Mouse (Mus musculus): Measurements from ENCODE around the gene Best3. TPM values are rescaled to one million over a fixed set of nuclear protein-coding genes. Genes with fewer than 3 reads are reported as not detected.

Gene Best3
- polyA plus RNA-seq, 1 experiment from 2014 or later = 0.13 TPM

GRCm38 (mm10) chr10:116995162-116995561, 9.0 kb downstream of the Best3 start:
- Histone ChIP-seq H3K4me3 (ENCODE audit: low read depth, low read length) (no peak overlapping the region), H3K9ac (ENCODE audit: low read depth, low read length) (no peak overlapping the region), H3K27ac (ENCODE audit: low read length) (no peak overlapping the region), H3K4me2 (ENCODE audit: low read length) (no peak overlapping the region), H3K4me1 (ENCODE audit: control insufficient read depth, insufficient read depth, low read length) (no peaks in the 10 kb centered on the region), H3K9me3 (replicated peaks; ENCODE audit: control insufficient read depth, low read length, poor library complexity, severe bottlenecking) (no peaks in the 10 kb centered on the region), H3K27me3 (ENCODE audit: control insufficient read depth, insufficient read depth, low read depth, low read length) (no peaks in the 10 kb centered on the region), H3K36me3 (ENCODE audit: control insufficient read depth, insufficient read depth, low read length) (no peaks in the 10 kb centered on the region)
- WGBS = 81% methylated on average over 5 of the region's 5 CpGs
- ATAC-seq = no peak

- no peak for ATAC-seq
- H3K4me3 ChIP-seq (ENCODE audit: low read depth, low read length) = no peak overlapping the region
- no peak overlapping the region for H3K27ac ChIP-seq (ENCODE audit: low read length)
- no peaks in the 10 kb centered on the region for H3K4me1 ChIP-seq (ENCODE audit: control insufficient read depth, insufficient read depth, low read length)
- whole genome bisulfite sequencing = 73% methylated on average over 6 of the region's 6 CpGs
- H3K4me2 ChIP-seq (ENCODE audit: low read length) = no peak overlapping the region
- H3K9me3 ChIP-seq (replicated peaks; ENCODE audit: control insufficient read depth, low read length, poor library complexity, severe bottlenecking) = no peaks in the 10 kb centered on the region
- H3K36me3 ChIP-seq (ENCODE audit: control insufficient read depth, insufficient read depth, low read length) = no peaks in the 10 kb centered on the region
- H3K27me3 ChIP-seq (ENCODE audit: control insufficient read depth, insufficient read depth, low read depth, low read length) = no peaks in the 10 kb centered on the region
- H3K9ac ChIP-seq (ENCODE audit: low read depth, low read length) = no peak overlapping the region
Measured at GRCm38 (mm10) chr10:116995584-116996235, 9.6 kb downstream of the Best3 start.

GRCm38 (mm10) chr10:116996236-116996600, 10.1 kb downstream of the Best3 start:
- Histone ChIP-seq H3K9ac (ENCODE audit: low read depth, low read length) (no peak overlapping the region), H3K4me3 (ENCODE audit: low read depth, low read length) (no peak overlapping the region), H3K27me3 (ENCODE audit: control insufficient read depth, insufficient read depth, low read depth, low read length) (no peaks in the 10 kb centered on the region), H3K9me3 (replicated peaks; ENCODE audit: control insufficient read depth, low read length, poor library complexity, severe bottlenecking) (no peaks in the 10 kb centered on the region), H3K4me2 (ENCODE audit: low read length) (no peak overlapping the region), H3K4me1 (ENCODE audit: control insufficient read depth, insufficient read depth, low read length) (no peaks in the 10 kb centered on the region), H3K27ac (ENCODE audit: low read length) (no peak overlapping the region), H3K36me3 (ENCODE audit: control insufficient read depth, insufficient read depth, low read length) (no peaks in the 10 kb centered on the region)
- no peak for ATAC-seq
- 84% methylated on average over 6 of the region's 6 CpGs for WGBS

GRCm38 (mm10) chr10:116998716-116999455, 12.8 kb downstream of the Best3 start:
- Histone ChIP-seq H3K27ac (ENCODE audit: low read length) (no peak overlapping the region), H3K36me3 (ENCODE audit: control insufficient read depth, insufficient read depth, low read length) (no peaks in the 10 kb centered on the region), H3K9me3 (replicated peaks; ENCODE audit: control insufficient read depth, low read length, poor library complexity, severe bottlenecking) (no peaks in the 10 kb centered on the region), H3K4me3 (ENCODE audit: low read depth, low read length) (no peak overlapping the region), H3K27me3 (ENCODE audit: control insufficient read depth, insufficient read depth, low read depth, low read length) (no peaks in the 10 kb centered on the region), H3K4me2 (ENCODE audit: low read length) (no peak overlapping the region), H3K4me1 (ENCODE audit: control insufficient read depth, insufficient read depth, low read length) (no peaks in the 10 kb centered on the region), H3K9ac (ENCODE audit: low read depth, low read length) (no peak overlapping the region)
- WGBS = 86% methylated on average over 17 of the region's 17 CpGs
- ATAC-seq = no peak

GRCm38 (mm10) chr10:117000975-117001374, 14.9 kb downstream of the Best3 start:
- H3K9ac ChIP-seq (ENCODE audit: low read depth, low read length) = no peak overlapping the region
- no peaks in the 10 kb centered on the region; the same call in 1 of the 2 replicates for H3K4me1 ChIP-seq (ENCODE audit: control insufficient read depth, insufficient read depth, low read length)
- WGBS = 54% methylated on average over 12 of the region's 12 CpGs
- no peak overlapping the region for H3K27ac ChIP-seq (ENCODE audit: low read length)
- H3K36me3 ChIP-seq (ENCODE audit: control insufficient read depth, insufficient read depth, low read length) = no peaks in the 10 kb centered on the region
- no peak overlapping the region for H3K4me2 ChIP-seq (ENCODE audit: low read length)
- no peaks in the 10 kb centered on the region for H3K9me3 ChIP-seq (replicated peaks; ENCODE audit: control insufficient read depth, low read length, poor library complexity, severe bottlenecking)
- no peak overlapping the region for H3K4me3 ChIP-seq (ENCODE audit: low read depth, low read length)
- no peak for ATAC-seq
- no peaks in the 10 kb centered on the region for H3K27me3 ChIP-seq (ENCODE audit: control insufficient read depth, insufficient read depth, low read depth, low read length)

- Histone ChIP-seq H3K27ac (ENCODE audit: low read length) (no peak overlapping the region), H3K4me1 (ENCODE audit: control insufficient read depth, insufficient read depth, low read length) (no peaks in the 10 kb centered on the region; the same call in 1 of the 2 replicates), H3K27me3 (ENCODE audit: control insufficient read depth, insufficient read depth, low read depth, low read length) (no peaks in the 10 kb centered on the region), H3K9me3 (replicated peaks; ENCODE audit: control insufficient read depth, low read length, poor library complexity, severe bottlenecking) (no peaks in the 10 kb centered on the region), H3K4me2 (ENCODE audit: low read length) (no peak overlapping the region), H3K9ac (ENCODE audit: low read depth, low read length) (no peak overlapping the region), H3K4me3 (ENCODE audit: low read depth, low read length) (no peak overlapping the region), H3K36me3 (ENCODE audit: control insufficient read depth, insufficient read depth, low read length) (no peaks in the 10 kb centered on the region)
- 41% methylated on average over 5 of the region's 5 CpGs for WGBS
- ATAC-seq = no peak
Measured at GRCm38 (mm10) chr10:117004695-117005094, 18.6 kb downstream of the Best3 start.

GRCm38 (mm10) chr10:117005707-117006464, 19.8 kb downstream of the Best3 start:
- H3K27ac ChIP-seq (ENCODE audit: low read length) = no peak overlapping the region
- no peak overlapping the region for H3K9ac ChIP-seq (ENCODE audit: low read depth, low read length)
- H3K27me3 ChIP-seq (ENCODE audit: control insufficient read depth, insufficient read depth, low read depth, low read length) = no peaks in the 10 kb centered on the region
- H3K4me3 ChIP-seq (ENCODE audit: low read depth, low read length) = no peak overlapping the region
- H3K4me2 ChIP-seq (ENCODE audit: low read length) = no peak overlapping the region
- 57% methylated on average over 12 of the region's 12 CpGs for WGBS
- no peaks in the 10 kb centered on the region for H3K36me3 ChIP-seq (ENCODE audit: control insufficient read depth, insufficient read depth, low read length)
- no peaks in the 10 kb centered on the region for H3K9me3 ChIP-seq (replicated peaks; ENCODE audit: control insufficient read depth, low read length, poor library complexity, severe bottlenecking)
- no peaks in the 10 kb centered on the region; the same call in 1 of the 2 replicates for H3K4me1 ChIP-seq (ENCODE audit: control insufficient read depth, insufficient read depth, low read length)
- no peak for ATAC-seq

GRCm38 (mm10) chr10:117009691-117010090, 23.6 kb downstream of the Best3 start:
- H3K4me2 ChIP-seq (ENCODE audit: low read length) = no peak overlapping the region
- peaks cover 5% of the 10 kb centered on the region for H3K4me1 ChIP-seq (ENCODE audit: control insufficient read depth, insufficient read depth, low read length)
- H3K27ac ChIP-seq (ENCODE audit: low read length) = no peak overlapping the region
- H3K9me3 ChIP-seq (replicated peaks; ENCODE audit: control insufficient read depth, low read length, poor library complexity, severe bottlenecking) = no peaks in the 10 kb centered on the region
- no peak overlapping the region for H3K4me3 ChIP-seq (ENCODE audit: low read depth, low read length)
- H3K36me3 ChIP-seq (ENCODE audit: control insufficient read depth, insufficient read depth, low read length) = no peaks in the 10 kb centered on the region
- H3K9ac ChIP-seq (ENCODE audit: low read depth, low read length) = no peak overlapping the region
- 91% methylated on average over 6 of the region's 6 CpGs for WGBS
- no peak for ATAC-seq
- no peaks in the 10 kb centered on the region for H3K27me3 ChIP-seq (ENCODE audit: control insufficient read depth, insufficient read depth, low read depth, low read length)

- Histone ChIP-seq H3K4me2 (ENCODE audit: low read length) (no peak overlapping the region), H3K27ac (ENCODE audit: low read length) (no peak overlapping the region), H3K4me1 (ENCODE audit: control insufficient read depth, insufficient read depth, low read length) (peaks cover 5% of the 10 kb centered on the region), H3K9ac (ENCODE audit: low read depth, low read length) (no peak overlapping the region), H3K9me3 (replicated peaks; ENCODE audit: control insufficient read depth, low read length, poor library complexity, severe bottlenecking) (no peaks in the 10 kb centered on the region), H3K27me3 (ENCODE audit: control insufficient read depth, insufficient read depth, low read depth, low read length) (no peaks in the 10 kb centered on the region), H3K36me3 (ENCODE audit: control insufficient read depth, insufficient read depth, low read length) (no peaks in the 10 kb centered on the region), H3K4me3 (ENCODE audit: low read depth, low read length) (no peak overlapping the region)
- no peak for ATAC-seq
- 36% methylated on average over 8 of the region's 8 CpGs for WGBS
Measured at GRCm38 (mm10) chr10:117011047-117011446, 24.9 kb downstream of the Best3 start.

Measured in midbrain, embryonic 16.5 days (tissue).